Mouse (Mus musculus) liver, adult 2 months (tissue): ENCODE data around the gene Rbbp8nl.

Experiments
- CTCF ChIP-seq: fragments of 200-500 bp; IDR thresholded peaks from 2 replicates; pipeline ENCODE4 v1.5.1; 2011; ENCODE audit warnings: low read depth, low read length, control low read depth
- POLR2A ChIP-seq: fragments of 200-500 bp; IDR thresholded peaks from 2 replicates; pipeline ENCODE4 v1.6.1; 2011; ENCODE audit warnings: low read length, control low read depth; ENCODE audit not compliant: insufficient read depth; ENCODE audit errors: extremely low read depth

- no peak for TF ChIP-seq CTCF
- no peak for TF ChIP-seq POLR2A
These were observed 12.8 kb downstream of the Rbbp8nl start for GRCm38 (mm10) chr2:180276851-180277259.
